Mouse (Mus musculus): ENCODE results near the gene Kctd19.

- TF ChIP-seq GATA1 (IDR thresholded peaks at IDR 0.05; ENCODE audit: borderline replicate concordance, low read length) (no peak), FLI1 (IDR thresholded peaks at IDR 0.05; ENCODE audit: low read length) (no peak)
Measured at GRCm38 (mm10) chr8:105374513-105374966, 38.8 kb downstream of the Kctd19 start.
